Mouse (Mus musculus) telencephalon, adult 2 months (tissue): ENCODE results near the gene Slc5a10.

Experiments used
- DNase-seq: peaks from one replicate; pipeline ENCODE4 v3.0.0-alpha.2; 2011; ENCODE audit warnings: low read depth, low spot score

Gene Slc5a10

GRCm38 (mm10) chr11:61720636-61721035 is at the start of gene Slc5a10:
Slc5a10 (minus strand) TSS chr11:61720826.
- DNase-seq, result no peak

- peak; percentile 93 for DNase-seq
Measured at GRCm38 (mm10) chr11:61761584-61762407, 41.2 kb upstream of the Slc5a10 start, which contains the start of gene Prpsap2. Prpsap2 (minus strand) TSS chr11:61762088.

GRCm38 (mm10) chr11:61760518-61760917 is 39.9 kb upstream of the Slc5a10 start:
- DNase-seq, result no peak

GRCm38 (mm10) chr11:61757151-61757550 is 36.5 kb upstream of the Slc5a10 start:
- DNase-seq, result no peak

GRCm38 (mm10) chr11:61751612-61752011 is 31.0 kb upstream of the Slc5a10 start:
- no peak for DNase-seq

GRCm38 (mm10) chr11:61747161-61747560 is 26.5 kb upstream of the Slc5a10 start:
- no peak for DNase-seq

- DNase-seq, result no peak
Measured at GRCm38 (mm10) chr11:61745781-61746180, 25.2 kb upstream of the Slc5a10 start.

GRCm38 (mm10) chr11:61744460-61744859 is 23.8 kb upstream of the Slc5a10 start:
- DNase-seq, result no peak

GRCm38 (mm10) chr11:61743768-61744167 is 23.1 kb upstream of the Slc5a10 start:
- DNase-seq, result no peak

GRCm38 (mm10) chr11:61740500-61740899 is 19.9 kb upstream of the Slc5a10 start:
- no peak for DNase-seq

- DNase-seq, result no peak
Measured at GRCm38 (mm10) chr11:61737290-61737689, 16.7 kb upstream of the Slc5a10 start.

- DNase-seq, result no peak
Measured at GRCm38 (mm10) chr11:61732672-61733071, 12.0 kb upstream of the Slc5a10 start.

- DNase-seq, result peak; percentile 17
Measured at GRCm38 (mm10) chr11:61728037-61728436, 7.4 kb upstream of the Slc5a10 start.

GRCm38 (mm10) chr11:61722077-61722476 is 1.5 kb upstream of the Slc5a10 start:
- DNase-seq, result no peak

- DNase-seq, result no peak
Measured at GRCm38 (mm10) chr11:61719826-61720225, 800 bp downstream of the Slc5a10 start.

- DNase-seq, result no peak
Measured at GRCm38 (mm10) chr11:61719387-61719786, 1.2 kb downstream of the Slc5a10 start.

GRCm38 (mm10) chr11:61717990-61718389 is 2.6 kb downstream of the Slc5a10 start:
- no peak for DNase-seq

GRCm38 (mm10) chr11:61715130-61715529 is 5.5 kb downstream of the Slc5a10 start:
- no peak for DNase-seq

- DNase-seq, result peak; percentile 63
Measured at GRCm38 (mm10) chr11:61714346-61715117, 6.1 kb downstream of the Slc5a10 start.

- no peak for DNase-seq
Measured at GRCm38 (mm10) chr11:61713157-61713855, 7.3 kb downstream of the Slc5a10 start.

- no peak for DNase-seq
Measured at GRCm38 (mm10) chr11:61708928-61709327, 11.7 kb downstream of the Slc5a10 start.

- DNase-seq, result no peak
Measured at GRCm38 (mm10) chr11:61706232-61706631, 14.4 kb downstream of the Slc5a10 start.
